Mouse (Mus musculus) c-Kit-negative CD71-positive TER-119-positive erythroid progenitor cells, embryonic 14.5 days (primary cell): ENCODE data around the gene Gm3055.
"Not testable (repeated sequence)": the region's sequence is repeated elsewhere in the genome, so short reads cannot be mapped to it uniquely, and the experiment has no call there.

Source experiments
- DNase-seq: peaks from one replicate; pipeline ENCODE4 v3.0.0-alpha.2; 2013; ENCODE audit warnings: low read depth, low spot score

Gm3055 gene

GRCm38 (mm10) chr10:81770506-81771403, at the start of gene Gm3055:
Gm3055 (minus strand) TSS chr10:81771161.
- DNase-seq = not testable (repeated sequence)

GRCm38 (mm10) chr10:81811899-81812298, 40.9 kb upstream of the Gm3055 start, which contains the start of gene Gm4767:
Gm4767 (plus strand) TSS chr10:81812186.
- not testable (repeated sequence) for DNase-seq

GRCm38 (mm10) chr10:81771404-81771777, 430 bp upstream of the Gm3055 start:
- DNase-seq = not testable (repeated sequence)

- DNase-seq = not testable (repeated sequence)
Measured at GRCm38 (mm10) chr10:81704531-81705301, 66.2 kb downstream of the Gm3055 start, which contains the start of gene Zfp433. Zfp433 (plus strand) TSS chr10:81704825.
